Mouse (Mus musculus) hindbrain, embryonic 16.5 days (tissue): Measurements from ENCODE around the gene Ptpn9. TPM values are rescaled to one million over a fixed set of nuclear protein-coding genes. Genes with fewer than 3 reads are reported as not detected.

Experiments used
- ATAC-seq: fragments of 200-750 bp; cut with Nextera tagmentation; 2 replicates; pipeline ENCODE4 v1.8.0; 2017; ENCODE audit warnings: moderate TSS enrichment, moderate library complexity
- H3K27ac ChIP-seq: fragments of 300-500 bp; sonication (generic); 2 replicates; pipeline ENCODE4 v1.5.1; 2014; ENCODE audit warnings: low read depth, mild to moderate bottlenecking, control low read depth, low read length, moderate library complexity
- H3K27me3 ChIP-seq: fragments of 300-500 bp; sonication (generic); replicated peaks from 2 replicates; pipeline ENCODE4 v1.6.1; 2014; ENCODE audit warnings: low read length; ENCODE audit not compliant: control insufficient read depth, insufficient read depth
- H3K36me3 ChIP-seq: fragments of 300-500 bp; sonication (generic); 2 replicates; pipeline ENCODE4 v1.6.1; 2014; ENCODE audit warnings: mild to moderate bottlenecking, low read length, moderate library complexity, mixed read lengths; ENCODE audit not compliant: control insufficient read depth, insufficient read depth
- H3K4me1 ChIP-seq: fragments of 300-500 bp; sonication (generic); 2 replicates; pipeline ENCODE4 v1.6.1; 2014; ENCODE audit warnings: low read depth, low read length; ENCODE audit not compliant: control insufficient read depth, insufficient read depth
- H3K4me2 ChIP-seq: fragments of 300-500 bp; sonication (generic); 2 replicates; pipeline ENCODE4 v1.6.1; 2014; ENCODE audit warnings: mild to moderate bottlenecking, low read length, control low read depth, moderate library complexity
- H3K4me3 ChIP-seq: fragments of 300-500 bp; sonication (generic); 2 replicates; pipeline ENCODE4 v1.5.1; 2014; ENCODE audit warnings: mild to moderate bottlenecking, low read length, control low read depth, moderate library complexity
- H3K9ac ChIP-seq: fragments of 300-500 bp; sonication (generic); 2 replicates; pipeline ENCODE4 v1.6.1; 2014; ENCODE audit warnings: low read depth, mild to moderate bottlenecking, control low read depth, low read length, moderate library complexity
- H3K9me3 ChIP-seq: fragments of 300-500 bp; sonication (generic); 2 replicates; pipeline ENCODE4 v1.6.1; 2014; ENCODE audit warnings: mild to moderate bottlenecking, low read length, moderate library complexity; ENCODE audit not compliant: control insufficient read depth
- WGBS: fragments of 180-500 bp; shearing (Covaris S2); extraction: QIAGEN DNeasy Blood & Tissue Kit; methylation state at CpG from one replicate; pipeline ENCODE4 v1.1.7; 2014; 5-methylcytosine and 5-hydroxymethylcytosine counted together
- polyA plus RNA-seq: library from polyadenylated mRNA; unstranded; fragments of >200 nt; fragmentation: Nextera tagmentation; extraction: Ambion mirVana; gene quantifications from 2 replicates; pipeline ENCODE4 v1.2.1, GENCODE M21; 2015

Ptpn9 gene
- polyA plus RNA-seq, 1 experiment from 2014 or later = 22.9 TPM

DNA sequence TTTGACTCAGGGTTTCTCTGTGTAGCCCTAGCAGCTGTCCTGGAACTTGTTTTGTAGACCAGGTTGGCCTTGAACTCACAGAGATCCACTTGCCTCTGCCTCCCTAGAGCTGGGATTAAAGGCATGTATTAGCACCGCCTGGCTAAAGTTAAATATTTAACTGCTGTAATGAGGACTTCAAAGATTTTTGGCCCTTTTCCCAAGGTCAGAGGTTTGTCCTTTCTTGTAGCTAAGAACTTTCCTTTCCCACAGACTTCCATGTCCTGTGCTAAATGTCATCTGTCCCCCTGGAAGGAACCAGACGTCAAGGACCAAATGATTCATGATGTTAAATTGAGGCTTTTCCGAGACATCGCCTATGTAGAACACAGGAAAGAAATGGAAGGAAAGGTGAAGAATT is 8.3 kb downstream of the Ptpn9 start:
- H3K9me3 ChIP-seq = no peaks in the 10 kb centered on the region
- no peak overlapping the region for H3K9ac ChIP-seq
- no peak overlapping the region for H3K27ac ChIP-seq
- ATAC-seq = no peak
- H3K36me3 ChIP-seq = no peaks in the 10 kb centered on the region
- no peak overlapping the region for H3K4me2 ChIP-seq
- no peak overlapping the region for H3K4me3 ChIP-seq
- 73% methylated on average over 4 of the region's 4 CpGs for WGBS
- no peaks in the 10 kb centered on the region for H3K27me3 ChIP-seq
- no peaks in the 10 kb centered on the region for H3K4me1 ChIP-seq

DNA sequence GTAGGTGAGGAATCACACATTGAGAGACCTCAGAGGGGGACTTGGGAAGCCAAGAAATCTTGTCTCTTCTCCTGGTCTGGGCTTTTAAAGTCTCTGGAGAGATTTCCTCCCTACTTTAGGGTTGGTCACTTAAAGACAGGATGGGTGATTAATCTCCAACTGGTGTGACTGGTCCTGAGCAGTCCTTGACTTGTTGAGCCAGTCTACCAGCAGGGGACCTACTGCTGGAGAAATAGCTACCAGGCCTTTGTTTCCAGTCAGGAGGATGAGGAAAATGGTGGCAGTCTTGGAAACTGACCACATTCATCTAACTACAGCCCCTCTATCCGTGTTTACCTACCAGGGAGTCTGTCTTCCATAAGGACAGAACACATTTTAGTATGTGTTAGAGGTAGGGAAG is 17.7 kb downstream of the Ptpn9 start:
- Histone ChIP-seq H3K4me2 (no peak overlapping the region), H3K27ac (no peak overlapping the region), H3K9me3 (peaks cover 3% of the 10 kb centered on the region; the same call in 1 of the 2 replicates), H3K4me3 (no peak overlapping the region), H3K27me3 (no peaks in the 10 kb centered on the region), H3K36me3 (peaks cover 8% of the 10 kb centered on the region), H3K9ac (no peak overlapping the region), H3K4me1 (no peaks in the 10 kb centered on the region)
- 81% methylated on average over 1 of the region's 1 CpGs for WGBS
- ATAC-seq = no peak

DNA sequence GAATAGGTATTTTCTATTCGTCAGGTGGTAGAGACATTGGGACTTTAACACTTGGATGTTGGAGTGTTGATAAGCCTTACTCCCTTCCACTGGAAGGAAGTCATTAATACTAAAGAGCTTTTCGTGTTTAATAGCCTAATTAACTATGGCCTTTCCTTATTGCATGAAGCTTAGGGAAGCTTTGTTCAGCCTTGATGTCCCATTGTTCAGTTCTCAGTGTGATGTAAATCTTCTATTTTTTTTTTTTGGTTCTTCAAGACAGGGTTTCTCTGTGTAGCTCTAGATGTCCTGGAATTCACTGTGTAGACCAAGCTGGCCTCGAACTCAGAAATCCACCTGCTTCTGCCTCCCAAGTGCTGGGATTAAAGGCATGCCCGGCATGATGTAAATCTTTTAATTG is 18.2 kb downstream of the Ptpn9 start:
- Histone ChIP-seq H3K9me3 (peaks cover 3% of the 10 kb centered on the region; the same call in 1 of the 2 replicates), H3K27me3 (no peaks in the 10 kb centered on the region), H3K4me3 (no peak overlapping the region), H3K9ac (no peak overlapping the region), H3K36me3 (peaks cover 8% of the 10 kb centered on the region), H3K4me2 (no peak overlapping the region), H3K4me1 (no peaks in the 10 kb centered on the region), H3K27ac (no peak overlapping the region)
- no peak for ATAC-seq
- WGBS = 89% methylated on average over 4 of the region's 4 CpGs

DNA sequence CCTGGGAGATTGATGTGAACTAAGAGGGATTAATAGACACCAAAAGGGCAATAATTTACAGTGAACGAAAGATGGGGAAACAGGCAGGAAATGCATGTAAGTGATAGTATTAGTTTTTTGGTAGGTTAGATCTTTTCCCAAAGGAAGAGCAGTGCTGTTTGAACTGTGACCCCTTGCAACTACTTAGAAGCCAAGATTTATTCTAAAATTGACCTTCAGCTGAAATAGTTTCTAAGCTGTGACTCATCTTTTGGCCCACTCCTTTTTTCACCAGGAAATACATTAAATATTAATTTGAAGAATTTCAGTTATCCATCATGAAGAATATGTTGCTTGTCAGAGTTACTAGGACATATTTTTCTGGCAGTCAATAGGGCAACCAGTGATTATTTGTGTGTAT is 19.0 kb downstream of the Ptpn9 start:
- WGBS = 78% methylated on average over 1 of the region's 1 CpGs
- no peak overlapping the region for H3K4me2 ChIP-seq
- no peak for ATAC-seq
- H3K36me3 ChIP-seq = peaks cover 8% of the 10 kb centered on the region
- no peak overlapping the region for H3K4me3 ChIP-seq
- peaks cover 3% of the 10 kb centered on the region; the same call in 1 of the 2 replicates for H3K9me3 ChIP-seq
- no peaks in the 10 kb centered on the region for H3K4me1 ChIP-seq
- no peak overlapping the region for H3K27ac ChIP-seq
- no peak overlapping the region for H3K9ac ChIP-seq
- no peaks in the 10 kb centered on the region for H3K27me3 ChIP-seq

DNA sequence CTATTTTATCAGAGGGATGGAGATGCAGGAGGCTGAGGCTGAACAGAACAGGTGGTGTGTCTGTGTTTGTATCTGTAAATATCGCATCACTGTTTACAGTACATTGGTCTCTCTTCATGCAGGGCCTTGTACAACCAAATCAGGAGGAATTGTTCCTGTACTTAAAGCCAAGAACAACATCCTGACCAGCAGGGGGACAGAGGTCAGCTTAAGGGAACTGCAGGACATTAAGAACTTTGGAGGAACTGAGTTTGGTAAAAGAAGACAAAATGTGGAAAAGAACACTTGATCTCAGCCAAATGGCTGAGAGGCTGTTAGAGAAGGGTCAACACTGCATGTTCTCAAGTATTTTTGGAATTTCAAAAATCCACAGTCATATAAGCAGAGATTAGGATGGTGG is 20.0 kb downstream of the Ptpn9 start:
- Histone ChIP-seq H3K4me2 (no peak overlapping the region), H3K27me3 (no peaks in the 10 kb centered on the region), H3K9ac (no peak overlapping the region), H3K27ac (no peak overlapping the region), H3K9me3 (peaks cover 3% of the 10 kb centered on the region; the same call in 1 of the 2 replicates), H3K36me3 (peaks cover 8% of the 10 kb centered on the region), H3K4me1 (no peaks in the 10 kb centered on the region), H3K4me3 (no peak overlapping the region)
- no peak for ATAC-seq
- 92% methylated on average over 1 of the region's 1 CpGs for WGBS

DNA sequence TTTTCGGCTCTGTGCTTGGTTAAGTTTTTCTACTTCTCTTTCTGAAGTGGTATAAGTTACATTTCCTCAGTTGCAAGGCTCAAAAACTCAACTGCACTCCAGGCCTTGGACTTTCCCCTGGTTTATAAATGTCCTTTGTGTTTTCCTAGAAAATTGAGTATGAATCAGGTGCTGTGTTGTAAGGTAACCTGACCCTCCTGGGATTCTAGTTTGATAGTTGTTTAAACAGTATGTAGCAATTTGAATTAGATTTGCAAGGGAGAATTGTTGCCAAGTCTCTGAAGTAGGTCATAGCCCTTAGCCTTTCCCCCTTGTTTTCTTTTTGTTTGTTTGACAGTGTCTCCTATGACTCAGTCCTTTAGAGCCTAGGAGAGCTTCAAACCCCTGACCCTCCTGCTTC is 22.9 kb downstream of the Ptpn9 start:
- Histone ChIP-seq H3K4me2 (no peak overlapping the region), H3K36me3 (peaks cover 15% of the 10 kb centered on the region), H3K9ac (no peak overlapping the region), H3K27ac (no peak overlapping the region), H3K9me3 (peaks cover 3% of the 10 kb centered on the region; the same call in 1 of the 2 replicates), H3K4me3 (no peak overlapping the region), H3K4me1 (no peaks in the 10 kb centered on the region), H3K27me3 (no peaks in the 10 kb centered on the region)
- ATAC-seq = no peak
- WGBS = 78% methylated on average over 1 of the region's 1 CpGs

DNA sequence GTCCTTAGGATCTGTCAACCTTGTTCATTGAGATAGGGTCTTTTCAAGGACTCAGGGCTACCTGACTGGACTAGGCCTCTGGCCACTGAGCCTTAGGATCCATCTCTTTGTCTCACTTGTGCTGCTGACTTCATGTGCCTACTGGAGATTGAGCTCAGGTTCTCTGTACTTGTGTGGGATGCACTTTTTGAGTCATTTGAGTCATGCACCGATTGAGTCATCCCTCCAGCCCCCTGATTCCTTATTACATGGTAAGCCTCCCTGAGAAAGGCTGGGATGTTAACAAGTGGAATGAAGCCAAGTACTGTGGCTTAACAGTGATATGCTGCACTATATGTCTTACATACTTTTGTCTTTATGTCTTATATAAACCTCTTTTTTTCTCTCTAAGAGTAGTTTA is 37.0 kb downstream of the Ptpn9 start:
- no peak overlapping the region for H3K27ac ChIP-seq
- H3K27me3 ChIP-seq = no peaks in the 10 kb centered on the region
- H3K9me3 ChIP-seq = no peaks in the 10 kb centered on the region
- WGBS = 89% methylated on average over 1 of the region's 1 CpGs
- no peak overlapping the region for H3K4me3 ChIP-seq
- no peak overlapping the region for H3K9ac ChIP-seq
- peaks cover 27% of the 10 kb centered on the region for H3K36me3 ChIP-seq
- H3K4me2 ChIP-seq = no peak overlapping the region
- no peak for ATAC-seq
- H3K4me1 ChIP-seq = no peaks in the 10 kb centered on the region

DNA sequence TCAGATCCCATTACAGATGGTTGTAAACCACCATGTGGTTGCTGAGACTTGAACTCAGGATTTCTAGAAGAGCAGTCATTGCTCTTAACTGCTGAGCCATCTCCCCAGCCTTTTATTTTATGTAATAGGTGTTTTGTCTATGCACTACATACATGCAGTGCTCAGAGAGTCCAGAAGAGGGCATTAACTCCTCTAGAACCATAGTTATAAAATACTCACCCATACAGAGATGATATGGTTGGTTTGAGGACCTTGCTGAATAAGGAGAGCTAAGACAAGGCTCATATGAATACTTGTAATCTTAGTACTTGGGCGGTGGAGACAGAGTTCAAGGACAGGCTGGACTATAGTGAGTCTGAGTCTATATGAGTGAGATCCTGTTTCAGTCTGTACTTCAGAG is 61.5 kb downstream of the Ptpn9 start:
- Histone ChIP-seq H3K4me1 (no peaks in the 10 kb centered on the region), H3K36me3 (peaks cover 23% of the 10 kb centered on the region), H3K9me3 (no peaks in the 10 kb centered on the region), H3K27ac (no peak overlapping the region), H3K4me2 (no peak overlapping the region), H3K9ac (no peak overlapping the region), H3K4me3 (no peak overlapping the region), H3K27me3 (no peaks in the 10 kb centered on the region)
- 97% methylated on average over 1 of the region's 1 CpGs for WGBS
- ATAC-seq = no peak

DNA sequence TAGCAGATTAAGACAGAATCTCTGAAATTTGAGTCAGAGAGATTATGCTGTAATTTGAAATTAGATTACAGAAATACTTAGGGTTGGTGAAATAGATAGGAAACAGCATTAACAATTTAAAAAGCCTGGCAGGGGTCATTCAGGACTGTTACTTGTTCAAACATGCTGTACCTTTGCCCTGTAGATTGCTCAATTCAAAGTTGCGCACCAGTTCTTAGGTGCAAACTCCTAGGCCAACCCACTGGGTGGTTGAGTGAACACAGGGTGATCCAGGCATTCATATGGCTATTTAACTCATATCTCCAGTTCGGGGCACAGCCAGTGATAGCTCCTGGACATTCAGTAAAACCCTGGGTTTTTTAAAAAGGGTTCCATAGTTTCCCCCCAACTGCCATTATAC is 69.4 kb downstream of the Ptpn9 start:
- Histone ChIP-seq H3K27ac (no peak overlapping the region), H3K27me3 (no peaks in the 10 kb centered on the region), H3K9me3 (no peaks in the 10 kb centered on the region), H3K36me3 (peaks cover 14% of the 10 kb centered on the region; the same call in 1 of the 2 replicates), H3K4me3 (no peak overlapping the region), H3K4me2 (no peak overlapping the region), H3K9ac (no peak overlapping the region), H3K4me1 (no peaks in the 10 kb centered on the region)
- WGBS = 97% methylated on average over 2 of the region's 2 CpGs
- no peak for ATAC-seq

DNA sequence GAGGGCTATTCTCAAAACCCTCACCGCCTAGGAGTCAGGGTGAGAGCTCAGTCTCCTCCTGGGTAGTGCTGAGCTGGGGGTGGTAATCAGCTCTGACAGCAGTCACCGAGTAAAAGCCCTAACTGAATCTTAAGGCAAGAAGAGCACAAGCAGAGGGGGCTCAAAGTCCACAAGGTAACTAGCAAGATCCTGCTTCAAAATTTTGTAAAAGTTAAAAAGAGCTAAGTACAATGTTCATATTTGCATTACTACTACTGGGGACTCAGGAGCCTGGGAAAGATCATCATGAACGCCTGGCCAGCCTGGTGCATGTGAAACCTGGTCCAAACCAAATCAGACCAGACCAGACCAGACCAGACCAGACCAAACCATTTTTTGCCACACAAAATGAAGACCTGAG is 73.5 kb downstream of the Ptpn9 start:
- no peak for ATAC-seq
- no peaks in the 10 kb centered on the region for H3K36me3 ChIP-seq
- H3K9ac ChIP-seq = no peak overlapping the region
- H3K27me3 ChIP-seq = no peaks in the 10 kb centered on the region
- no peak overlapping the region for H3K4me2 ChIP-seq
- H3K27ac ChIP-seq = no peak overlapping the region
- no peaks in the 10 kb centered on the region for H3K9me3 ChIP-seq
- peaks cover 7% of the 10 kb centered on the region for H3K4me1 ChIP-seq
- H3K4me3 ChIP-seq = no peak overlapping the region
- WGBS = 82% methylated on average over 3 of the region's 3 CpGs
